Mouse (Mus musculus) stomach, postnatal 0 days (tissue): ENCODE data around the gene Nrip2.

Experiments
- CTCF ChIP-seq: IDR thresholded peaks from 2 replicates; pipeline ENCODE4 v1.5.1; 2016; ENCODE audit warnings: antibody characterized with exemption, low read depth, mild to moderate bottlenecking, moderate library complexity
- EP300 ChIP-seq: optimal IDR thresholded peaks from 2 replicates; pipeline ENCODE3; 2016; ENCODE audit warnings: antibody characterized with exemption

- TF ChIP-seq CTCF (no peak), EP300 (no peak)
Measured at GRCm38 (mm10) chr6:128398996-128399395, at the start of gene Nrip2.
